Mouse (Mus musculus) c-Kit-positive CD71-negative TER-119-negative erythroid progenitor cells, embryonic 14.5 days (primary cell): ENCODE results near the gene U2af1l4.

Experiments used
- DNase-seq: peaks from one replicate; pipeline ENCODE4 v3.0.0-alpha.2; 2013; ENCODE audit warnings: low read depth

Gene U2af1l4

GRCm38 (mm10) chr7:30610043-30610442 is 46.9 kb downstream of the U2af1l4 start:
- DNase-seq = no peak

- DNase-seq = no peak
Measured at GRCm38 (mm10) chr7:30612654-30613402, 49.7 kb downstream of the U2af1l4 start, which contains the start of gene Upk1a. Upk1a (minus strand) TSS chr7:30612847.

GRCm38 (mm10) chr7:30613529-30614112 is 50.5 kb downstream of the U2af1l4 start:
- DNase-seq = peak; percentile 60

DNA sequence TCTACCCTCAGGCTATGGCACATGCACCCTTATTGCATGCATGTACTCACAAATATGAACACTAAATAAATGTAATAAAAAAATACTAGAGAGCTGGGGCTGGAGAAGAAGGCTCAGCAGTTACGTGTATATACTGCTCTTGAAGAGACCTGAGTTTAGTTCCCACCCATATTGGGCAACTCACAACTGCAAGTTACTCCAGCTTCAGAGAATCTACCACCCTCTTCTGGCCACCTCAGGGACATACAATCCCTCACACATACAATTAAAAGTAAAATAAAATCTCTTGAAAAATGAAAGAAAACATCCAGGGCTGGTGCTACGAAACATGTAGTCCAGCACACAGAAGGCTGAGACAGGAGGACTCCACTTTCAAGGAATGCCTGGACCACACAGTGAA is 51.4 kb downstream of the U2af1l4 start:
- no peak for DNase-seq
